Mouse (Mus musculus): ENCODE results near the gene Unc80. TPM values are rescaled to one million over a fixed set of nuclear protein-coding genes. Genes with fewer than 3 reads are reported as not detected.

Gene Unc80
- polyA plus RNA-seq, 1 experiment from 2014 or later: 6.3 TPM

DNA sequence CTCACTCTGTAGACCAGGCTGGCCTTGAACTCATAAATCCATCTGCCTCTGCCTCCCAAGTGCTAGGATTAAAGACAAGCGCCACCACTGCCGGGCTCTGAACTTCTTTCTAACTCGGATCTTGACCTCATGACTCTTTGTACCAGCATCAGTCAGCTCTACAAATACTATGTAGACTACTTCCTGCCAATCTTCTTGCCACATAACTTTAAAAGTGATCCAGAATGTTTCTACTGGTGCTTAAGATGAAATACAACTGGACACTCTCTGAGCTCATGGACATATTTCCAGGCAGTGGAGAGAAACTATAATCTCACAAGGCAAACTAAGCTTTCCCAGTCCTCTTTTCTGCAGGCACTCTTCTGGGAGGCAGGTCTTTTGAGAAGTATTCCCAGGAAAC, 8.8 kb upstream of the Unc80 start:
- H3K9ac ChIP-seq (replicated peaks; ENCODE audit: low read length): no peak overlapping the region
- no peak for ATAC-seq (ENCODE audit: low FRiP score, low TSS enrichment)
- no peak overlapping the region for H3K27ac ChIP-seq (replicated peaks; ENCODE audit: low read depth, low read length)
- DNase-seq: no peak
- no peaks in the 10 kb centered on the region for H3K4me1 ChIP-seq (ENCODE audit: control insufficient read depth, insufficient read depth, low read length)
- 76% methylated on average over 3 of the region's 3 CpGs for whole genome bisulfite sequencing
- H3K9me3 ChIP-seq (ENCODE audit: control insufficient read depth, low read length): peaks cover 4% of the 10 kb centered on the region; the same call in 1 of the 2 replicates
- no peaks in the 10 kb centered on the region for H3K36me3 ChIP-seq (ENCODE audit: control insufficient read depth, insufficient read depth, low read length)
- no peak overlapping the region for H3K4me2 ChIP-seq (ENCODE audit: low read length)
- no peak overlapping the region for H3K4me3 ChIP-seq (replicated peaks; ENCODE audit: low read depth, low read length)
- H3K27me3 ChIP-seq (ENCODE audit: control insufficient read depth, insufficient read depth, low read length): no peaks in the 10 kb centered on the region

DNA sequence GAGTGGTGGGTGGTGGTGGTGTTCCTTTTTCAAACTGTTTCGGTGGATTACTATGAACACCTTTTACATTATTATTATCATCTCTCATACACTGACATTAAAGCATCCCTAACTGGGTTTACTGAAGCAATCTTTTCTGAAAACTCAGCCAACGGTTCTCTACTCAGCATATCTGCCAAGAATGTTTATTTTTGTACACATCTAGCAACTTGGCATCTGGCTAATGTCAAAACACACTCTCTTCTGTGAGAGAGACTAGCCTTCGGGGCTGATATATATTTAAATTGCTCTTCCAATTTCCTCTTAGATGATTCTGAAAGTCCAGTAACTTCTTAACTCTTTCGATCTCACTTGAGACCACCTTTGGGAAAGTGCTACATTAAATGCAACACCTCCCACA, 7.3 kb upstream of the Unc80 start:
- no peaks in the 10 kb centered on the region for H3K4me1 ChIP-seq (ENCODE audit: control insufficient read depth, insufficient read depth, low read length)
- H3K36me3 ChIP-seq (ENCODE audit: control insufficient read depth, insufficient read depth, low read length): no peaks in the 10 kb centered on the region
- H3K27me3 ChIP-seq (ENCODE audit: control insufficient read depth, insufficient read depth, low read length): no peaks in the 10 kb centered on the region
- H3K4me3 ChIP-seq (replicated peaks; ENCODE audit: low read depth, low read length): no peak overlapping the region
- WGBS: 90% methylated on average over 4 of the region's 4 CpGs
- ATAC-seq (ENCODE audit: low FRiP score, low TSS enrichment) (no peak), DNase-seq (no peak)
- no peak overlapping the region for H3K27ac ChIP-seq (replicated peaks; ENCODE audit: low read depth, low read length)
- H3K4me2 ChIP-seq (ENCODE audit: low read length): no peak overlapping the region
- no peaks in the 10 kb centered on the region for H3K9me3 ChIP-seq (ENCODE audit: control insufficient read depth, low read length)
- no peak overlapping the region for H3K9ac ChIP-seq (replicated peaks; ENCODE audit: low read length)

DNA sequence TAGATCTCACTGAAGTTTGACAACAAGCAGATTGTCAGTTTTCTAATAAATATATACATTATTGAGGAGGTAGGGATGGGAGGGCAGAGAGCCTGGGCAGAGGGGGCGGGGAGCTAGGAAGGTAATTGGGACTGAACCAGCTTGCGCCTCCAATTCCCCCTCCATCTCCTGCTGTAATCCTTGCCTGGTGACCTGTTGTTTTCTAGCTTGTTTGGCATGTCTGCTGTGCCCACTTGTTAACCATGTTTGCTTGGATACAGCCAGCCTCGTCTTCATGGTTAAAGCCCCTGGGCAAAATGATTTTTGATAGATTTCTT, 495 bp downstream of the Unc80 start:
- Histone ChIP-seq H3K27ac (replicated peaks; ENCODE audit: low read depth, low read length) (peak overlapping the region; percentile 70; the same call in 1 of the 2 replicates), H3K27me3 (ENCODE audit: control insufficient read depth, insufficient read depth, low read length) (no peaks in the 10 kb centered on the region), H3K4me3 (replicated peaks; ENCODE audit: low read depth, low read length) (peak overlapping the region; percentile 70), H3K4me2 (ENCODE audit: low read length) (peak overlapping the region; percentile 76), H3K4me1 (ENCODE audit: control insufficient read depth, insufficient read depth, low read length) (0 out of 2 replicates have a peak, but pooled peaks cover 3% of the 10 kb centered on the region), H3K36me3 (ENCODE audit: control insufficient read depth, insufficient read depth, low read length) (no peaks in the 10 kb centered on the region), H3K9me3 (ENCODE audit: control insufficient read depth, low read length) (no peaks in the 10 kb centered on the region), H3K9ac (replicated peaks; ENCODE audit: low read length) (peak overlapping the region; percentile 80)
- DNase-seq: peak; percentile 34
- peak; percentile 61; the same call in 1 of the 2 replicates for ATAC-seq (ENCODE audit: low FRiP score, low TSS enrichment)
- 11% methylated on average over 3 of the region's 3 CpGs for WGBS

DNA sequence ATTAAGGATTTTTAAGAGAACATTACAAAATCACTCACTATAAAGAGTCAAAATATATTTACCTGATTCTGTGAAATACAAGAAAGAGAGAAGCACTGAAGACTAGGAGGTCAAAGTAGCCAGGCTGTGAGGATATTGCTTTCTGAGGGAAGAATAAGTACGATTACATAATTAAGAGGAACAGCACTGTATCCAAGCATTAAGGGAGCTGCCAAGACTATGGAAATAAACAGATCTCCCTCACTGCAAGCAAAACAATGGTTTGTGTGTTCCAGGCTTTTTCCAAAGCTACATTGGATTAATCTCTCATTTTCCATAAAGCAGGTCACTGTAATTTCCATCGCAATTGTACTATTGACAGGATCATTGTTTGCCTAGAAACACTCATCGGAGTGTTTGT, 14.6 kb downstream of the Unc80 start:
- 78% methylated on average over 3 of the region's 3 CpGs for WGBS
- Histone ChIP-seq H3K27me3 (ENCODE audit: control insufficient read depth, insufficient read depth, low read length) (no peaks in the 10 kb centered on the region), H3K4me2 (ENCODE audit: low read length) (no peak overlapping the region), H3K9ac (replicated peaks; ENCODE audit: low read length) (no peak overlapping the region), H3K36me3 (ENCODE audit: control insufficient read depth, insufficient read depth, low read length) (no peaks in the 10 kb centered on the region), H3K9me3 (ENCODE audit: control insufficient read depth, low read length) (no peaks in the 10 kb centered on the region), H3K4me1 (ENCODE audit: control insufficient read depth, insufficient read depth, low read length) (no peaks in the 10 kb centered on the region), H3K4me3 (replicated peaks; ENCODE audit: low read depth, low read length) (no peak overlapping the region), H3K27ac (replicated peaks; ENCODE audit: low read depth, low read length) (no peak overlapping the region)
- DNase-seq (no peak), ATAC-seq (ENCODE audit: low FRiP score, low TSS enrichment) (no peak)

DNA sequence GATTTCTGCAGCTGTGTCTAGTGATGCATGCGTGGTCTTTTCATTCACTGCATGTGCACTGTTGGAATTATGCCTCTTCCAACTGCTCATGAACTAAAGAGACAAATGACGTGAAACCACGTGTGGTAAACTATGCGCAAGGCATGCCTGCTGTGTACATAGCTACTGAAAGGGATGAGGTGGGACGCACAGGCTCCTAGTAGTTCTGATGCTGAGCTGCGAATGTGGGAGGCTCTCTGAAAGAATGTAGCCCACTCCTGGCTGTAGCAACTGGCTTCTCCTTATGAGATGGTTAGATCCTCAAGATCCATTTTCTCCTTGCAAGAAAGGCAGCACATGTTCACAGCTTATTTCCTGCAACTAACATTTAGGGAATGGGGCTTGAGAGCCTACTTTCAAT, 24.9 kb downstream of the Unc80 start:
- Histone ChIP-seq H3K9me3 (ENCODE audit: control insufficient read depth, low read length) (no peaks in the 10 kb centered on the region), H3K36me3 (ENCODE audit: control insufficient read depth, insufficient read depth, low read length) (no peaks in the 10 kb centered on the region), H3K4me3 (replicated peaks; ENCODE audit: low read depth, low read length) (no peak overlapping the region), H3K27ac (replicated peaks; ENCODE audit: low read depth, low read length) (no peak overlapping the region), H3K4me1 (ENCODE audit: control insufficient read depth, insufficient read depth, low read length) (0 out of 2 replicates have a peak, but pooled peaks cover 6% of the 10 kb centered on the region), H3K9ac (replicated peaks; ENCODE audit: low read length) (no peak overlapping the region), H3K27me3 (ENCODE audit: control insufficient read depth, insufficient read depth, low read length) (no peaks in the 10 kb centered on the region), H3K4me2 (ENCODE audit: low read length) (no peak overlapping the region)
- 54% methylated on average over 6 of the region's 6 CpGs for WGBS
- DNase-seq (no peak), ATAC-seq (ENCODE audit: low FRiP score, low TSS enrichment) (no peak)

DNA sequence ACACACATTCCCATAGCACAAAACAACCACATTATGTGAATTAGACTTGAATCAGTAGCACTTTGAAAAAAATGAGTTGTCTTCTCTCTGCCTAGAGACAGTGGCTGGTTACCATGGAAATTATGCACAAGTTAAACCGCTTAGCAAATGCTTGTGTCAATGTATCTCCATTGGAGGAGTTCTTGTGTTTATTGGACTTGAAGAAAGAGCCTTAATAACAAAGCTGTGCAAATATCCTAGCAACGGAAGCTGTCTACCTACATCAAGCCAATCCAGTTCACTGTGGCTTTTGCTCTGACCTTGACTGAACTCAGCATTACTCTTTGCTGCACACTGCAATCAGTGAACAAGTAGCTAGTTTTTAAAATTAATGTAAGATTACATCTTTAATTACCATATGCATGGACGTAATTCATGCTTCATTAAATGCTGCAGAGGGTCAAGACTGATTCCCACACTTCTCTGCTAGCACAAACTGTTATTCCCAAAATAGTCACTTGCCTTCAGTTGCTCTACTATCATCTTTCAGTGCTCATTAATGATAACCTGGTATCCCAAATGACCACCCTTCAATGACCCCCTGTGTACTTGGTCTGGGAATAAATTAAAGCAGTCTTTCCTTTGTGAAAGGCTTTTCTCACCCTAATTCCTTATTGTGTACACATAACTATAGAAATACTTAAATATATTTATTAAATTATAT, 27.3 kb downstream of the Unc80 start:
- no peaks in the 10 kb centered on the region for H3K36me3 ChIP-seq (ENCODE audit: control insufficient read depth, insufficient read depth, low read length)
- no peak overlapping the region for H3K4me3 ChIP-seq (replicated peaks; ENCODE audit: low read depth, low read length)
- H3K9ac ChIP-seq (replicated peaks; ENCODE audit: low read length): no peak overlapping the region
- no peak overlapping the region for H3K4me2 ChIP-seq (ENCODE audit: low read length)
- H3K27me3 ChIP-seq (ENCODE audit: control insufficient read depth, insufficient read depth, low read length): no peaks in the 10 kb centered on the region
- peak; percentile 67; the same call in 1 of the 2 replicates for ATAC-seq (ENCODE audit: low FRiP score, low TSS enrichment)
- no peak overlapping the region for H3K27ac ChIP-seq (replicated peaks; ENCODE audit: low read depth, low read length)
- DNase-seq: peak; percentile 68
- WGBS: 25% methylated on average over 3 of the region's 3 CpGs
- 0 out of 2 replicates have a peak, but pooled peaks cover 6% of the 10 kb centered on the region for H3K4me1 ChIP-seq (ENCODE audit: control insufficient read depth, insufficient read depth, low read length)
- no peaks in the 10 kb centered on the region for H3K9me3 ChIP-seq (ENCODE audit: control insufficient read depth, low read length)

DNA sequence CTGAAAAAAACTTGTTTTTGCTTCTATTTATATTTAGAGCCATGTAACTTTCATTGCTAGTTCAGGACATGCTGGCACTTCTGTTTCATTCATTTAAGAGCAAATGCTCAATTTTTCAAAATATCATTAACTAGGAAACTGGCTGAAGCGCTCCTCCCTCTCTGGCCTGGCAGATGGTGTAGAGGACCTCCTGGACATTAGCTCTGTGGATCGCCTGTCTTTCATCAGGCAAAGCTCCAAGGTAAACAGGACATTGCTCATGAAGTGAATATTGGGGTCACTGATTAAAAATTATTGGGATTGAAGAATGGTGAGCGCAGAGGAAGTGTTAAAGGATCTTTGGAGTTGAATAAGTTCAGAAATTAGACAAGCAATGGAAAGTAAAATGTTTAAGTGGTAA, 82.6 kb downstream of the Unc80 start:
- H3K4me1 ChIP-seq (ENCODE audit: control insufficient read depth, insufficient read depth, low read length): no peaks in the 10 kb centered on the region
- no peak overlapping the region for H3K4me3 ChIP-seq (replicated peaks; ENCODE audit: low read depth, low read length)
- no peaks in the 10 kb centered on the region for H3K27me3 ChIP-seq (ENCODE audit: control insufficient read depth, insufficient read depth, low read length)
- 90% methylated on average over 3 of the region's 3 CpGs for WGBS
- no peak overlapping the region for H3K27ac ChIP-seq (replicated peaks; ENCODE audit: low read depth, low read length)
- H3K9me3 ChIP-seq (ENCODE audit: control insufficient read depth, low read length): no peaks in the 10 kb centered on the region
- no peak overlapping the region for H3K4me2 ChIP-seq (ENCODE audit: low read length)
- DNase-seq: no peak
- H3K9ac ChIP-seq (replicated peaks; ENCODE audit: low read length): no peak overlapping the region
- ATAC-seq (ENCODE audit: low FRiP score, low TSS enrichment): no peak
- H3K36me3 ChIP-seq (ENCODE audit: control insufficient read depth, insufficient read depth, low read length): 0 out of 2 replicates have a peak, but pooled peaks cover 4% of the 10 kb centered on the region

DNA sequence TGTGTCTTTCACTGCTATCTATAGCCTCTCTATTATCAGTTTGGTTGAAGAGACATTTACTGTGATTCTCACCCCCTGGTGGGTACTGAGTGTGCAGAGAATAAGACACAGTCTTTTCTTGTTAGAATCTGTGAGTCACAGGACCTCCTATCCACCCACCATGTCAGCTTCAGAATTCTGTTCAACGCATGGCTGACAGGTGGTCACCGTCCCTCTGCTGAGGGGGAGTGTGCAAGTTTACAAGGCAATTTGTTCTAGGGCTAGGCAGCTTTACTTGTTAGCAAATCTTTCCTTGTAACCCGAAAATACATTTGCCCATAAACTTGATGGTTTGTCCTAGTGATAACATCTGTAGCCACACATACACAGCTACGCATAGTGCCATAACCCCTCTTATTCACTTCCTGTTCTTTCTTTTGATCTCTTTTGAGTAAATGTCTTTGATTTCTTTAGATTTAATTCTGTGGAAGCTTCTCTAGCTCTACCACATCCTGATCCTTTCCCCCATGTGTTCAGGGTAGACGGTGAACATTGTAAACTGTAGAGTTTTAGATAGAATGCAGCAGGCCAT, 84.3 kb downstream of the Unc80 start:
- Histone ChIP-seq H3K9ac (replicated peaks; ENCODE audit: low read length) (no peak overlapping the region), H3K27me3 (ENCODE audit: control insufficient read depth, insufficient read depth, low read length) (no peaks in the 10 kb centered on the region), H3K4me3 (replicated peaks; ENCODE audit: low read depth, low read length) (no peak overlapping the region), H3K4me2 (ENCODE audit: low read length) (no peak overlapping the region), H3K27ac (replicated peaks; ENCODE audit: low read depth, low read length) (no peak overlapping the region), H3K4me1 (ENCODE audit: control insufficient read depth, insufficient read depth, low read length) (no peaks in the 10 kb centered on the region), H3K36me3 (ENCODE audit: control insufficient read depth, insufficient read depth, low read length) (0 out of 2 replicates have a peak, but pooled peaks cover 4% of the 10 kb centered on the region), H3K9me3 (ENCODE audit: control insufficient read depth, low read length) (no peaks in the 10 kb centered on the region)
- DNase-seq (no peak), ATAC-seq (ENCODE audit: low FRiP score, low TSS enrichment) (no peak)
- whole genome bisulfite sequencing: 81% methylated on average over 5 of the region's 5 CpGs

All from midbrain, embryonic 14.5 days (tissue).